Mouse (Mus musculus): ENCODE data around the gene Fkbp15. TPM values are rescaled to one million over a fixed set of nuclear protein-coding genes. Genes with fewer than 3 reads are reported as not detected.

The Fkbp15 gene
- polyA plus RNA-seq, 1 experiment from 2014 or later: 24.3 TPM

DNA sequence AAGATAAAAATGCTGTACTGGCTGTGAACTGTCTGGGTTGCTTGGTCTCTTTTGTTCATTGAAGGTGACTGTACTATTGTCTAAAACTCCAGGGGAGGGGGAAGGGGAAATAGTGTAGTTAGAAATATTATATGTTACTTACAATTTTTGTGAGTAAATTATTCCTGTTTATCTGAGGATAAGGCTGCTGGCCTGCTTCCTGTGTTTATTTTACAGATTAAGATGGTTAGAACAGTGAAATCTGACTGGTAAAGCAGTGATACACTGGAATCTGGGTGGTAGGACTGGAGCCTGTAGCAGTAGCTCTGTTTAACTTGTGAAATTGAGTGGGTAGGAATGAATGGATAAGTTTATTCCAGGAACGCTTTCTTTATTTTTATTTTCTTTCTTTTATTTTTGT lies 1.6 kb upstream of the Fkbp15 start:
- peaks cover 10% of the 10 kb centered on the region for H3K4me1 ChIP-seq (ENCODE audit: control insufficient read depth, insufficient read depth, low read length)
- no peaks in the 10 kb centered on the region for H3K9me3 ChIP-seq (ENCODE audit: control insufficient read depth, low read length)
- 73% methylated on average over 1 of the region's 1 CpGs for WGBS
- peak overlapping the region; percentile 67 for H3K4me2 ChIP-seq (ENCODE audit: low read depth, low read length)
- H3K4me3 ChIP-seq (ENCODE audit: low read length): peak overlapping the region; percentile 80
- 0 out of 2 replicates have a peak overlapping the region, but pooled peaks have one; percentile 74 for H3K27ac ChIP-seq (ENCODE audit: low read length)
- peak overlapping the region; percentile 78; the same call in 1 of the 2 replicates for H3K9ac ChIP-seq (ENCODE audit: low read depth, low read length)
- no peak for ATAC-seq
- no peaks in the 10 kb centered on the region for H3K27me3 ChIP-seq (replicated peaks; ENCODE audit: control insufficient read depth, insufficient read depth, low read length)
- no peaks in the 10 kb centered on the region for H3K36me3 ChIP-seq (ENCODE audit: control insufficient read depth, insufficient read depth, low read length)

DNA sequence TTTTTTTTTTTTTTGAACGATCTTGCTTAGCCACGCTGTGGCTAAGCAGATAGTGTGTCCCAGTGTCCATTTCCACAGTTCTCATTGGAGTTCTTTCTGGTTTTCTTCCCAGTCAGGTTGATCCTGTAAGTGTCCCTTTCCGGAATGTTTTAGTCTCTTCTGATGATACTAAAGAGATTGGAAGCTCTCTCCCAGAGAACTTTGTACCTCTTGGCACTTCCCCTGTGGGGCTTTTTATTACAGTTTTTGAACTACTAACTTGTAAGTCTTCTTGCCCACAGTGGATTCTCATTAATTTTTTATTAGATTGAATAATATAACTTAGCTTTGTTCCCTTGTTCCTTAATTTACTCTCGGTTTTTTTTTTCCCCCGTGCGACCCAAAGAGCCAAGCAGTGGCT lies 1.2 kb upstream of the Fkbp15 start:
- Histone ChIP-seq H3K36me3 (ENCODE audit: control insufficient read depth, insufficient read depth, low read length) (no peaks in the 10 kb centered on the region), H3K9ac (ENCODE audit: low read depth, low read length) (peak overlapping the region; percentile 78), H3K9me3 (ENCODE audit: control insufficient read depth, low read length) (no peaks in the 10 kb centered on the region), H3K4me3 (ENCODE audit: low read length) (peak overlapping the region; percentile 80), H3K27me3 (replicated peaks; ENCODE audit: control insufficient read depth, insufficient read depth, low read length) (no peaks in the 10 kb centered on the region), H3K27ac (ENCODE audit: low read length) (peak overlapping the region; percentile 74; the same call in 1 of the 2 replicates), H3K4me1 (ENCODE audit: control insufficient read depth, insufficient read depth, low read length) (peaks cover 10% of the 10 kb centered on the region), H3K4me2 (ENCODE audit: low read depth, low read length) (peak overlapping the region; percentile 67)
- ATAC-seq: no peak
- WGBS: 33% methylated on average over 6 of the region's 6 CpGs

DNA sequence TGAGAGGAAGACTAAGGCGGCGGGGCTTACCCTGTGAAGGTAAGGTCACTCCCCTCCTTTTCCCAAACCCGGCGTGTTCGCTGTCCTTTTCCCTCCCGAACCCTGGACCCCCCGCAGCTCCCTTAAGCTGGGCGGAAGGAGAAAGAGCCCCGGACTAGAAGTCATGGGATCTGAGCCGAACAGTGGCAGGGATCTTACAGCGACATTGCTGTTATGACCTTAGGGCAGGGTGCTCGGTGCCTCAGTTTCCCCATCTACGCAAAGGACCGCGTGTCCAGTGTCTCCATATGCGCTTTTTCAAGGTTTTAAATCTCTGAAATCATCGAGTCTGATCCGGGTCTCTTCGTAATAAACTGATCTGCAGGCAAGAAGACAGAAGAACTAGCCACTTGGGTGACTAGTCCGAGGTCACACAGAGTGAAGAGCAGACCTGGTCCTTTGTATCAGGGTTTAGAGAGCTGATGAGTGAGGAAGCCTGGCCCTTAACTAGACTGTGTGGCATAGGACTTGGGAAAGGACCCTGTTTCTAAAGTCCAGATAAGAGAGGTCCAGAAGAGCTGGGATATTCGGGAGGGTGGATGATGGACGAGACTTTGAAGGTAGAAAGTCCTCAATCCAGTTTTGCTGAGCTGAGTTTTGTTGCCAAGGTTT lies 582 bp upstream of the Fkbp15 start:
- Histone ChIP-seq H3K27me3 (replicated peaks; ENCODE audit: control insufficient read depth, insufficient read depth, low read length) (no peaks in the 10 kb centered on the region), H3K4me2 (ENCODE audit: low read depth, low read length) (peak overlapping the region; percentile 67), H3K4me3 (ENCODE audit: low read length) (peak overlapping the region; percentile 80), H3K4me1 (ENCODE audit: control insufficient read depth, insufficient read depth, low read length) (peaks cover 10% of the 10 kb centered on the region), H3K9me3 (ENCODE audit: control insufficient read depth, low read length) (no peaks in the 10 kb centered on the region), H3K9ac (ENCODE audit: low read depth, low read length) (peak overlapping the region; percentile 78), H3K36me3 (ENCODE audit: control insufficient read depth, insufficient read depth, low read length) (no peaks in the 10 kb centered on the region), H3K27ac (ENCODE audit: low read length) (peak overlapping the region; percentile 74)
- WGBS: under 1% methylated on average over 22 of the region's 22 CpGs
- ATAC-seq: peak; percentile 68

DNA sequence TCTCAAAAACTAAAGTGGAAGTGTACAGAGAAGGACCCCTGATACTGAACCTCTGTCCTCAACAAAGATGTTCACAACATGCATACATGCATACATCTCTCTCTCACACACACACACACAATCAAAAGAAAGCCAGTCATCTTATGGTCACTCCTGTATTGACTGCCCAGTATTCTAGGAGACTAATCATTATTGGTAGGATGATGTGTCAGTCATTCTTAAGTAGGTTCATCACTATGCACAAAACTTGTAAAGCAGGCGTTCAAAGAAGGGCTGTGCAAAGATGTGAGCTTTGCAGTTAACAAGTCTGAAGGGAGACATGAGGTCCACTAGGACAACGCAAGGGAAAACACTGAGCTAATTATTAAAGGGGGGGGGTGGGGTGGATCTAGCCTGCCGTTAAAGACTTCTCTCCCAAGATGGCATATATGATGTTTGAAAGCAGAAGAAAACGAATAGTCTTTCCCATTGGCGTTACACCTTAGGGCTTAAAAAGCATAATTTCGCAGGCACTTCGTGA lies 1.0 kb downstream of the Fkbp15 start:
- whole genome bisulfite sequencing: 37% methylated on average over 7 of the region's 7 CpGs
- peaks cover 8% of the 10 kb centered on the region for H3K4me1 ChIP-seq (ENCODE audit: control insufficient read depth, insufficient read depth, low read length)
- H3K27me3 ChIP-seq (replicated peaks; ENCODE audit: control insufficient read depth, insufficient read depth, low read length): no peaks in the 10 kb centered on the region
- peak overlapping the region; percentile 66 for H3K4me2 ChIP-seq (ENCODE audit: low read depth, low read length)
- peak overlapping the region; percentile 83; the same call in 1 of the 2 replicates for H3K27ac ChIP-seq (ENCODE audit: low read length)
- peak overlapping the region; percentile 80 for H3K4me3 ChIP-seq (ENCODE audit: low read length)
- no peaks in the 10 kb centered on the region for H3K36me3 ChIP-seq (ENCODE audit: control insufficient read depth, insufficient read depth, low read length)
- no peak for ATAC-seq
- no peaks in the 10 kb centered on the region for H3K9me3 ChIP-seq (ENCODE audit: control insufficient read depth, low read length)
- H3K9ac ChIP-seq (ENCODE audit: low read depth, low read length): peak overlapping the region; percentile 81

DNA sequence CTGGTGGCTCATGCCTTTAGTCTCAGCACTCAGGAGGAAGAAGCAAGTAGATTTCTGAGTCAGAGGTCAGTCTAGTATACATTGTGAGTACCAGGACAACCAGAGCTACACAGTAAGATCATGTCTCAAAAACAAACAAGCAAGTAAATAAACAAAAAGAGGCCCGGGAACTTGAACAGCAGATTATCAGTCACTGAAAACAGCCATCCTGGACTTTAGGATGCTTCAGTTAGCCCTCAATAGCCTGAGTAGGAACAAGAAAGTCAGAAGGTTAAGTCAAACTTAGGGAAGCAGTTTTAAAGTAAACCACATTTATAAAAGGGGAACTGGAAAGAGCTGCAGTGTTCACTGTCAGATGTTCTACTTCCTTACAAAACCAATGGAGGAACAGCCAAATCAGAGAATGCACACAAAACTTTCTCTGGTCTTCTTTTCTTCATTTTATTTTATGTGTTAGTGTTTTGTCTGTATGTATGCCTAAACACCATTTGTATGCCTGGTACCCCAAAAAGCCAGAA lies 2.7 kb downstream of the Fkbp15 start:
- ATAC-seq: no peak
- Histone ChIP-seq H3K4me3 (ENCODE audit: low read length) (no peak overlapping the region), H3K27me3 (replicated peaks; ENCODE audit: control insufficient read depth, insufficient read depth, low read length) (no peaks in the 10 kb centered on the region), H3K4me1 (ENCODE audit: control insufficient read depth, insufficient read depth, low read length) (peaks cover 5% of the 10 kb centered on the region; the same call in 1 of the 2 replicates), H3K4me2 (ENCODE audit: low read depth, low read length) (no peak overlapping the region), H3K36me3 (ENCODE audit: control insufficient read depth, insufficient read depth, low read length) (no peaks in the 10 kb centered on the region), H3K9me3 (ENCODE audit: control insufficient read depth, low read length) (no peaks in the 10 kb centered on the region), H3K9ac (ENCODE audit: low read depth, low read length) (no peak overlapping the region), H3K27ac (ENCODE audit: low read length) (no peak overlapping the region)
- WGBS: 82% methylated on average over 1 of the region's 1 CpGs

DNA sequence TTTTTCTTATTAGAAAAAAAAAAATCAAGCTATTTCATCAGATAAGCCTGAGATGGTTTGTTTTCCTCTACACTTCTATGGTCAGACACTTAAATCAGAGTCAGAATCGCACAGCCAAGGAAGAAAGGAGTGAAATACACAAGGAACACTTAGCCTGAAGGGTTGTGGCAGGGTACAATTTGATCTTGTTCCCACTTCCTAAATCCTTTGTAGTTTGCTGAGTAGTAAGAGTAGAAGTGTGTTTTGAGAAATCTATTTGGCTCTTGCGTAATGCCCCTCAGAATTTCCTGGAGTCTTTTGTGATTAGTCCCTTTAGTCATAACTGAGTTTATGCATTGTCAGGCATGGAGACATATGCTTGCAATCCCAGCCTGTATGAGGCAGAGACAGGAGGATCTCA lies 11.0 kb downstream of the Fkbp15 start:
- 94% methylated on average over 2 of the region's 2 CpGs for WGBS

DNA sequence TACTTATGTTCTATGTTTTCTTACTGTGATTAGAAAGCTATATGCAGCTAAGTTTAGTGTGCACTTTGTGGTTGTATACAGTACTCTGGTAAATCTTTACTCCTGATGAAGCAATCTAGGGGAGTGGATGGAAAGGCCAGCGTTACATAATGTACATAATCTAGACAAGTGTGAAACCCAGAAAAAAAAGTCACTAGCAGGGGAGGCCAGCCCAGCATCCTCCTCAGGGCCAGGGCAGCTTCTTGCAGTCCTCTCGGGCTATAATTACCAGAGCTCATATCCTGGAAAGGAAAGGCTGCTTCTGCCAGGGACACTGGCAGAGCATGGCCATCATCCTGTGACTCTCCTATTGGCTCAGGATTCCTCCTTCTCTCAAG lies 12.0 kb downstream of the Fkbp15 start:
- peak; percentile 64 for ATAC-seq
- Histone ChIP-seq H3K4me2 (ENCODE audit: low read depth, low read length) (no peak overlapping the region), H3K27ac (ENCODE audit: low read length) (peak overlapping the region; percentile 63), H3K9me3 (ENCODE audit: control insufficient read depth, low read length) (no peaks in the 10 kb centered on the region), H3K4me3 (ENCODE audit: low read length) (no peak overlapping the region), H3K36me3 (ENCODE audit: control insufficient read depth, insufficient read depth, low read length) (peaks cover 2% of the 10 kb centered on the region; the same call in 1 of the 2 replicates), H3K4me1 (ENCODE audit: control insufficient read depth, insufficient read depth, low read length) (peaks cover 3% of the 10 kb centered on the region), H3K27me3 (replicated peaks; ENCODE audit: control insufficient read depth, insufficient read depth, low read length) (no peaks in the 10 kb centered on the region), H3K9ac (ENCODE audit: low read depth, low read length) (no peak overlapping the region)
- WGBS: 35% methylated on average over 2 of the region's 2 CpGs

More for the DNA sequence above, 11.0 kb downstream of the Fkbp15 start:
- ATAC-seq: no peak
- H3K4me1 ChIP-seq (ENCODE audit: control insufficient read depth, insufficient read depth, low read length): peaks cover 3% of the 10 kb centered on the region
- peaks cover 2% of the 10 kb centered on the region; the same call in 1 of the 2 replicates for H3K36me3 ChIP-seq (ENCODE audit: control insufficient read depth, insufficient read depth, low read length)
- no peak overlapping the region for H3K27ac ChIP-seq (ENCODE audit: low read length)
- H3K4me2 ChIP-seq (ENCODE audit: low read depth, low read length): no peak overlapping the region
- H3K27me3 ChIP-seq (replicated peaks; ENCODE audit: control insufficient read depth, insufficient read depth, low read length): no peaks in the 10 kb centered on the region
- no peak overlapping the region for H3K4me3 ChIP-seq (ENCODE audit: low read length)
- H3K9me3 ChIP-seq (ENCODE audit: control insufficient read depth, low read length): no peaks in the 10 kb centered on the region
- no peak overlapping the region for H3K9ac ChIP-seq (ENCODE audit: low read depth, low read length)

DNA sequence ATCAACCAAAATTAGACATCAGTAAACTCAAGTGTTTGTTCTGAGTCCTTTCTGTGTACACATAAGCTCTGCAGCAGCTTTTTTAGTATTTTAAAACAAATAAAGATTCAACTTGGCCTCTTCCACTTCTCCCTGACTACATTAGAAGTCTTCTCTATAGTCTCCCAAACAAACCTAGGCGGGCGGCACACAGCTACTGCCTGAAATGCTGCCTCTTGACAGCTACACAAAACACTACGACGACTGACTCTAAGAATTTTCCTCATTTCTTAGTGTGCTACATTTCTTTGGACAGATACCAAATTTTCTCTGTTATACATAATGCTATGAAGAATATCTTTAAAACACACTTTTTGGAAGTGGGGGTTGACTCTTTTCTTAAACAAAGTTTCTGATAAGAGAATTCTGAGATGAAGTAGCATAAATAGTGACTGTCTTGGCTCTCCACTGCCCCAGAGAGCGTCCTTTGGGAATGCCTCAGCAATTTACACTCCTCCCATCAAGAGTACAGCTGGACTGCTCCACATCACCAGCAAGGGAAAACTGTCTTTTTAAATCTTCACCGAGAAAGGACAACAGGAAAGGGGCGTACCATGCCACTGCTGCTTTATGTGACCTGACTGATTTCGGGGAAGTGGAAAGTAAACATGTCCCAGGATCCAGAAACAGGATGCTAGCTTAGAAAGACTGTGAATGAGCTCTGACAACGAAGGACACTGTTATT lies 12.6 kb downstream of the Fkbp15 start:
- no peak overlapping the region for H3K4me3 ChIP-seq (ENCODE audit: low read length)
- ATAC-seq: peak; percentile 44
- no peaks in the 10 kb centered on the region for H3K27me3 ChIP-seq (replicated peaks; ENCODE audit: control insufficient read depth, insufficient read depth, low read length)
- no peak overlapping the region for H3K9ac ChIP-seq (ENCODE audit: low read depth, low read length)
- peaks cover 3% of the 10 kb centered on the region for H3K4me1 ChIP-seq (ENCODE audit: control insufficient read depth, insufficient read depth, low read length)
- WGBS: 48% methylated on average over 9 of the region's 9 CpGs
- H3K27ac ChIP-seq (ENCODE audit: low read length): peak overlapping the region; percentile 63; the same call in 1 of the 2 replicates
- H3K4me2 ChIP-seq (ENCODE audit: low read depth, low read length): no peak overlapping the region
- no peaks in the 10 kb centered on the region for H3K9me3 ChIP-seq (ENCODE audit: control insufficient read depth, low read length)
- H3K36me3 ChIP-seq (ENCODE audit: control insufficient read depth, insufficient read depth, low read length): peaks cover 2% of the 10 kb centered on the region; the same call in 1 of the 2 replicates

DNA sequence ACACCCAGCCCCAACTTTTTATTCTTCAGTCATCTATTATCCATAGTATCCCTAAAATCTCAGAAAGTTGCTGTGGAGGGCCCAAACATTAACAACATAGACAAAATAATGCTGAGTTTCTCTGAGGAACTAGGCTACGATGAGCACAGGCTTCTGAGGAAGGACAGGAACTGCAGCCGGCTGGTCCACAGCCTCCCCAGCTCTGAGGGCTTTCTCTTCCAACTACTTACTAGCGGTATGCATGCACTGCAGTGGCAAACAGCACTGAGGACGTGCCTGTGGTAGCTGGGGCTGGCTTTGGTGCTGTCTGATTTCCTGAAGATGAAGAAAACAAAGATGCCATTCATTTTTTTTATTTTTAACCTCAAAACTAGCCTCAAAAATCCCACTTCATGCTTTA lies 14.5 kb downstream of the Fkbp15 start:
- peaks cover 3% of the 10 kb centered on the region for H3K4me1 ChIP-seq (ENCODE audit: control insufficient read depth, insufficient read depth, low read length)
- WGBS: 88% methylated on average over 4 of the region's 4 CpGs
- ATAC-seq: no peak
- H3K9me3 ChIP-seq (ENCODE audit: control insufficient read depth, low read length): no peaks in the 10 kb centered on the region
- no peak overlapping the region for H3K4me2 ChIP-seq (ENCODE audit: low read depth, low read length)
- H3K36me3 ChIP-seq (ENCODE audit: control insufficient read depth, insufficient read depth, low read length): peaks cover 4% of the 10 kb centered on the region
- no peak overlapping the region for H3K4me3 ChIP-seq (ENCODE audit: low read length)
- no peaks in the 10 kb centered on the region for H3K27me3 ChIP-seq (replicated peaks; ENCODE audit: control insufficient read depth, insufficient read depth, low read length)
- no peak overlapping the region for H3K27ac ChIP-seq (ENCODE audit: low read length)
- H3K9ac ChIP-seq (ENCODE audit: low read depth, low read length): no peak overlapping the region

Measured in intestine, embryonic 16.5 days (tissue).